8 mouse cellular contexts compared by ENCODE assay signal in genomic region chr9:42263709-42264111, GRCm38 (mm10). TPM values are rescaled to one million over a fixed set of nuclear protein-coding genes. Genes with fewer than 3 reads are reported as not detected.
DNase-seq lines count a peak whose midpoint lies in the region; ATAC-seq and TF ChIP-seq lines count a peak whose summit lies in the region.

No protein-coding gene starts in this region.

- no peaks in the 10 kb centered on the region for H3K36me3 ChIP-seq in thymus, adult 2 months (ENCODE audit: control insufficient read depth, insufficient read depth, low read length)
- H3K36me3 ChIP-seq in limb, embryonic 12.5 days: peaks cover 19% of the 10 kb centered on the region

- H3K4me2 ChIP-seq in limb, embryonic 12.5 days: peak overlapping the region; percentile 80

- H3K27ac ChIP-seq in thymus, adult 2 months (ENCODE audit: control insufficient read depth, insufficient read depth, low read length): no peak overlapping the region
- H3K27ac ChIP-seq in limb, embryonic 12.5 days: peak overlapping the region; percentile 75

- intact Hi-C loops in gastrocnemius, postnatal 36 days (cut with DNase I): no loop called here

- peak overlapping the region; percentile 86 for H3K9ac ChIP-seq in limb, embryonic 12.5 days (replicated peaks)

- H3K4me3 ChIP-seq in thymus, adult 2 months (ENCODE audit: control insufficient read depth, insufficient read depth, low read length): peak overlapping the region; percentile 69
- peak overlapping the region; percentile 81 for H3K4me3 ChIP-seq in limb, embryonic 12.5 days (replicated peaks)

- TF ChIP-seq POLR2A in thymus, adult 2 months (IDR thresholded peaks at IDR 0.05; ENCODE audit: control insufficient read depth, extremely low read depth, insufficient read depth, low read length, poor library complexity): no peak

- no peak for TF ChIP-seq CTCF in thymus, adult 2 months (IDR thresholded peaks at IDR 0.05; ENCODE audit: borderline replicate concordance, control insufficient read depth, extremely low read depth, insufficient read depth, low read length, poor library complexity)

- DNase-seq in gastrocnemius, postnatal 36 days: peak; percentile 14 to 18
- DNase-seq in gastrocnemius, adult 8-10 months (ENCODE audit: low spot score in 2 of 2): no peak
- DNase-seq in thymus, adult 2 months: peak; percentile 43
- DNase-seq in thymus, postnatal 25 days: no peak
- peak; percentile 27 for DNase-seq in forelimb bud, embryonic 11.5 days (ENCODE audit: low read depth, low spot score)
- no peak for DNase-seq in cerebellum, postnatal 4 days (ENCODE audit: low spot score in 2 of 2)

- no peaks in the 10 kb centered on the region for H3K4me1 ChIP-seq in thymus, adult 2 months (replicated peaks; ENCODE audit: control insufficient read depth, insufficient read depth, low read length)
- peaks cover 17% of the 10 kb centered on the region for H3K4me1 ChIP-seq in limb, embryonic 12.5 days (replicated peaks)

- WGBS in thymus, adult 2 months: under 1% methylated on average over 18 of the region's 18 CpGs
- WGBS in limb, embryonic 12.5 days: 0% methylated on average over 18 of the region's 18 CpGs

- H3K9me3 ChIP-seq in limb, embryonic 12.5 days: no peaks in the 10 kb centered on the region

- peak; percentile 75 for ATAC-seq in limb, embryonic 12.5 days (ENCODE audit: insufficient number of reproducible peaks, insufficient read depth, low FRiP score, low TSS enrichment, low read depth)
- peak; percentile 54 for ATAC-seq in monocyte, adult 5-6 weeks (replicated peaks; ENCODE audit: insufficient number of reproducible peaks, low FRiP score, low TSS enrichment, poor library complexity, severe bottlenecking)

- no peaks in the 10 kb centered on the region for H3K27me3 ChIP-seq in thymus, adult 2 months (ENCODE audit: control insufficient read depth, insufficient read depth, low read length)
- H3K27me3 ChIP-seq in limb, embryonic 12.5 days: no peaks in the 10 kb centered on the region

RNA-seq across cellular contexts. Expression of gene Sc5d, which starts 0.3 kb away (rescaled TPM):
- 10 to 100 TPM; 18.3 to 19.9 TPM for total RNA-seq in gastrocnemius, postnatal 36 days (2021)
- total RNA-seq in gastrocnemius, adult 8-10 months (2022): 10 to 100 TPM; 21.0 to 25.9 (median 23.6) TPM
- 53.1 and 60.6 TPM in 2 replicates for polyA plus RNA-seq in thymus, adult 2 months (2012; rRNA removed)
- 45.3 and 46.0 TPM in 2 replicates for polyA plus RNA-seq in limb, embryonic 12.5 days (2016; fragmentation: Nextera tagmentation; extraction: Ambion mirVana)
- 29.2 to 43.2 TPM (median 37.3 TPM) in 3 replicates for total RNA-seq in monocyte, adult 5-6 weeks (2017)

Comparison
In these comparisons a context has a peak if more than half of its experiments do, and no peak if none do; other contexts are left out.
1. DNase-seq: peak in gastrocnemius, postnatal 36 days (2 of 2), thymus, adult 2 months (single experiment) and forelimb bud, embryonic 11.5 days (single experiment); none in gastrocnemius, adult 8-10 months (0 of 2), thymus, postnatal 25 days (single experiment) and cerebellum, postnatal 4 days (0 of 2).